Mouse (Mus musculus): Measurements from ENCODE around the gene Adrm1. TPM values are rescaled to one million over a fixed set of nuclear protein-coding genes. Genes with fewer than 3 reads are reported as not detected.
"Not testable (repeated sequence)": the region's sequence is repeated elsewhere in the genome, so short reads cannot be mapped to it uniquely, and the experiment has no call there.

The Adrm1 gene
- polyA plus RNA-seq, 1 experiment from 2014 or later, result 297 TPM

DNA sequence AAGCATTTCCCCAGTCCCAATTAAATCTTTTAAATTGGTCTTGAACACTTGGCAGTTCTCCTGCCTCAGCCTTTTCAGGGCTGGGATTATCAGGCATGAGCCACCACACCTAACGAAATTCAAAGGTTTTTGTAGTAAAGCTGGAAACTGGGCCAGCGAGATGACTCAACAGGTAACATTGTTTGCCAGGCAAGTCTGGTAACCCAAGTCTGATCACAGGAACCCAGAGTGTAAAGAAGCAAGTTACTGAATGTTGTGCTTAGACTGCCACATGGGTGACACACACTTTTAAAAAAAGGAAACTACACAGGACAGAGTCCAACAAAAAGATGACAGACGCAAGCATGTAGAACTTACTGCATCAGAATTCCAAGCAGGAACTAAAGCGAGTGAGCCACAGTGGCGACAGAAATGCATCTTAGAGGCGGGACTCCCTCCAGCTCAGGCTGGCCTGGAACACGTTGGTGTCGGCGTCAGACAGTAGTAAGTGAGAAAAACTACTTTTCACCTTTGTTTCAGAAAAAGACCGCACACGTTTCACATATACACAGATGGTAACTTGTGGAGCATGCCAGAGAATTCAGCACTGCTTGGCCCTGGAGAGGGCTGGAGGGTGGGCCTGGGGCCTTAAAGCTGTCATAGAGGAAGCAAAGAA is 1.0 kb upstream of the Adrm1 start:
- Histone ChIP-seq H3K27ac (peak overlapping the region; percentile 97), H3K4me1 (replicated peaks) (peaks cover 33% of the 10 kb centered on the region), H3K4me3 (no peak overlapping the region), H3K27me3 (ENCODE audit: insufficient read depth, poor library complexity, severe bottlenecking) (no peaks in the 10 kb centered on the region), H3K9me3 (no peaks in the 10 kb centered on the region), H3K36me3 (peaks cover 28% of the 10 kb centered on the region)
- DNase-seq (ENCODE audit: low spot score), result no peak
- WGBS, result 89% methylated on average over 11 of the region's 11 CpGs

GRCm38 (mm10) chr2:180171522-180172070 is 311 bp downstream of the Adrm1 start:
- under 1% methylated on average over 80 of the region's 80 CpGs for WGBS
- peaks cover 41% of the 10 kb centered on the region for H3K36me3 ChIP-seq
- peaks cover 33% of the 10 kb centered on the region for H3K4me1 ChIP-seq (replicated peaks)
- H3K9me3 ChIP-seq, result no peaks in the 10 kb centered on the region
- peak overlapping the region; percentile 97 for H3K27ac ChIP-seq
- H3K27me3 ChIP-seq (ENCODE audit: insufficient read depth, poor library complexity, severe bottlenecking), result no peaks in the 10 kb centered on the region
- DNase-seq (ENCODE audit: low spot score), result no peak
- peak overlapping the region; percentile 95 for H3K4me3 ChIP-seq

GRCm38 (mm10) chr2:180172152-180172551 is 867 bp downstream of the Adrm1 start:
- no peak for DNase-seq (ENCODE audit: low spot score)
- WGBS, result 7% methylated on average over 9 of the region's 9 CpGs
- no peaks in the 10 kb centered on the region for H3K9me3 ChIP-seq
- no peaks in the 10 kb centered on the region for H3K27me3 ChIP-seq (ENCODE audit: insufficient read depth, poor library complexity, severe bottlenecking)
- peak overlapping the region; percentile 97 for H3K27ac ChIP-seq
- peaks cover 33% of the 10 kb centered on the region for H3K4me1 ChIP-seq (replicated peaks)
- H3K36me3 ChIP-seq, result peaks cover 46% of the 10 kb centered on the region
- peak overlapping the region; percentile 95 for H3K4me3 ChIP-seq

- Histone ChIP-seq H3K9me3 (no peaks in the 10 kb centered on the region), H3K4me3 (peak overlapping the region; percentile 95), H3K27me3 (ENCODE audit: insufficient read depth, poor library complexity, severe bottlenecking) (no peaks in the 10 kb centered on the region), H3K4me1 (replicated peaks) (peaks cover 33% of the 10 kb centered on the region), H3K36me3 (peaks cover 56% of the 10 kb centered on the region), H3K27ac (no peak overlapping the region)
- WGBS, result 81% methylated on average over 4 of the region's 4 CpGs
- no peak for DNase-seq (ENCODE audit: low spot score)
Measured at GRCm38 (mm10) chr2:180173163-180173562, 1.9 kb downstream of the Adrm1 start.

DNA sequence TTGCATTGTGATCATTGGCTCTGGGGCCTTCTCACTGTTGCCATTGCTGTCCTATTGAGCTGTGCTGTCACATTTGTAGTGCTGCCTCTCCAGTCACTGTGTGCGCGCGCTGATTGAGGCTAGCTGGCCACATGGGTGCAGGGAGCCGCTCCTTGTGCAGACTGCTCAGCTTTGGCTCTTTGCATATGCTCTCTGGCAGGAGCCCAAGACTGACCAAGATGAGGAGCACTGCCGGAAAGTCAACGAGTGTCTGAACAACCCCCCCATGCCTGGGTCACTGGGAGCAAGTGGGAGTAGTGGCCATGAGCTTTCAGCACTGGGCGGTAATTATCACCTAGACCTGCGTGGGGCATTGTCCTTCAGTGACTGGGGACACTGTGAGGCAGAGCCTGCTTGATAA is 2.4 kb downstream of the Adrm1 start:
- peaks cover 62% of the 10 kb centered on the region for H3K36me3 ChIP-seq
- DNase-seq (ENCODE audit: low spot score); H3K27ac ChIP-seq; H3K9me3 ChIP-seq; H3K27me3 ChIP-seq (ENCODE audit: insufficient read depth, poor library complexity, severe bottlenecking): not testable (repeated sequence)
- WGBS, result 95% methylated on average over 8 of the region's 8 CpGs
- peaks cover 33% of the 10 kb centered on the region for H3K4me1 ChIP-seq (replicated peaks)
- H3K4me3 ChIP-seq, result peak overlapping the region; percentile 95

DNA sequence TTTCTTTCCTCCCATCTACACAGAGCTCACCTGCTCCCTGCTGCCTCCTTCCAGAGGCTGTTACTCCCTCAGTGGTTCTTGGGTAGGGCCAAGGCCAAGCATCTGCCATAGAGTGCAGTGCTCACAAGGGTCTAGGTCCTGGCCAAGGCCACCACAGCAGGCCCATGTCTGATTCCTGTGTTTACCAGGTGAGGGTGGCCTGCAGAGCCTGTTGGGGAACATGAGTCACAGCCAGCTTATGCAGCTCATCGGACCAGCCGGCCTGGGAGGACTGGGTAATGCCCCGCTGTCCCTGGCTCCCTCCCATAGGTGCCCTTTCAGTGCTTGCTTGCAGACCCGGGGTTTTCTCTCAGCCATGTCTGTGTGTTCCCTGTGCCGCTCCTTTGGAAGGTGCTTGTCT is 2.8 kb downstream of the Adrm1 start:
- H3K27me3 ChIP-seq (ENCODE audit: insufficient read depth, poor library complexity, severe bottlenecking), result no peaks in the 10 kb centered on the region
- DNase-seq (ENCODE audit: low spot score), result no peak
- WGBS, result 96% methylated on average over 5 of the region's 5 CpGs
- no peaks in the 10 kb centered on the region for H3K9me3 ChIP-seq
- H3K27ac ChIP-seq, result no peak overlapping the region
- H3K36me3 ChIP-seq, result peaks cover 66% of the 10 kb centered on the region
- H3K4me3 ChIP-seq, result no peak overlapping the region
- H3K4me1 ChIP-seq (replicated peaks), result peaks cover 33% of the 10 kb centered on the region

DNA sequence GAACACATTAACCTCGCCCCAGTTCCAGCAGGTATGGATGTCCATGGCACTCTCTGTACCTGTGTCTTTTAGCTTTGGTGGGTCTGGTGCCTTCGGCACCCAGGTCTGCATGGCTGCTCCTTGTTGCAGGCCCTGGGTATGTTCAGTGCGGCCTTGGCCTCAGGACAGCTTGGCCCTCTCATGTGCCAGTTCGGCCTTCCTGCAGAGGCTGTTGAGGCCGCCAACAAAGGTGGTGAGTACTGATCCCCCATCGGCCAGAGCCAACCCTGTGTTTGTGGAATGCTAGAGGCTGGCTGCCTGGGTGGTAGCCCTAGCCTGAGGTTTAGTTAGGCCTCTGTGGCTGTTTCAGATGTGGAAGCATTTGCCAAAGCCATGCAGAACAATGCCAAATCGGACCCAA is 4.4 kb downstream of the Adrm1 start:
- peaks cover 82% of the 10 kb centered on the region for H3K36me3 ChIP-seq
- no peak for DNase-seq (ENCODE audit: low spot score)

DNA sequence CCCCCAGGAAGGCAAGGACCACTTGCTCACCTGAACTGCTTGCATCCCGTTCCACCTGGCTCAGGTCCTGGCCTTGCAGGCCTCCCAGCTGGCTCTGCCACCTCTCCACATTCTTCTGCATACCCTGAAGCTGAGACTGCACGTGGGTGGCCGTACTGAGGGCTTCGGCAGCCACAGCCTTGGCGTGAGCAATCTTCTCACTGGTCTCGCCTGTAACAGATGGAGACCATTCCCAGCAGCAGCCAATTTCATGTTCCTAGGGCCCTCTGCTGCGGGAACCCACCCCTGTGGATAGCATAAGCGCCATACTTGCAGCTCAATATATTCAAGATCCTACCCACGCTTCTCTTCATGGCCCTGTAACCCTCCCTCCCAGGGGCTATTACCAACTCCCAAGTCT is 10.3 kb downstream of the Adrm1 start:
- H3K27me3 ChIP-seq (ENCODE audit: insufficient read depth, poor library complexity, severe bottlenecking), result no peaks in the 10 kb centered on the region
- H3K9me3 ChIP-seq, result no peaks in the 10 kb centered on the region
- H3K4me1 ChIP-seq (replicated peaks), result no peaks in the 10 kb centered on the region
- DNase-seq (ENCODE audit: low spot score), result no peak
- H3K27ac ChIP-seq, result no peak overlapping the region
- 88% methylated on average over 9 of the region's 9 CpGs for WGBS
- H3K36me3 ChIP-seq, result peaks cover 79% of the 10 kb centered on the region
- no peak overlapping the region for H3K4me3 ChIP-seq

More for the DNA sequence above, 4.4 kb downstream of the Adrm1 start:
- 95% methylated on average over 7 of the region's 7 CpGs for WGBS
- no peak overlapping the region for H3K4me3 ChIP-seq
- no peaks in the 10 kb centered on the region for H3K9me3 ChIP-seq
- no peak overlapping the region for H3K27ac ChIP-seq
- no peaks in the 10 kb centered on the region for H3K27me3 ChIP-seq (ENCODE audit: insufficient read depth, poor library complexity, severe bottlenecking)
- H3K4me1 ChIP-seq (replicated peaks), result peaks cover 30% of the 10 kb centered on the region

DNA sequence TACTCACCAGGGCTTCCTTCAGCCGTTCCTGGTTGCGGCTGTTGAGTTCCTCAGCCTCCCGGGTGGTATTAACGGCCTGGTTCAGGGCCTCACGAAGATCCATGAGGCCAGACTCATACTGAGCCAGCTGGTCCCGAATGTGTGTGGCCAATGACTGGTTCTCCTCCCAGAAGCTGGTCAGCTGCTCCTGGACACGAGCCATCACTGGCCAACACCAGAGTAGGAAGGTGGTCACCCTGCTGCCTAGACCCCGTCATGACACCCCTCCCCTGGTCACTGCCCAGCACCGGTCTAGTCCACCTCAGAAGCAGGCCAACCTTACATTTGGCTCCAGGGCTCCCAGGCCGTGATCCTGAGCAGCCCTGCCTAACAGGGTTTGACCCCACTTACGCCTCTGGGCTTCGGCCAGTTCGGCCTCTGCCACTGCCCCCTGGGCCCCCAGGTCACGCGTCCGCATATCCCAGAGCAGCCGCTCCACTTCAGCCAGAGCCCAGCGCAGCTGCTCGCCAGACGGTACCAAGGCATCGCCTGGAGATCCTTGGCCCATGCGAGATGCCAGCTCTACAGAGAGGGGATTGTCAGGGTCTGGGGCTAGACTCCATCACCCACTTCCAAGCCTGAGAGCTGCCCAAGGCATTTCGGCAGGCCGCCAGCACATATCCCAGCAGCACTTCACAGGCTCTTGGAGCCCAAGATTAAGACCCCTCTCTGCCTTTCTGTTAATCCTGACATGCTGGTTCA is 12.9 kb downstream of the Adrm1 start:
- no peak for DNase-seq (ENCODE audit: low spot score)
- Histone ChIP-seq H3K36me3 (peaks cover 68% of the 10 kb centered on the region), H3K9me3 (no peaks in the 10 kb centered on the region), H3K4me1 (replicated peaks) (no peaks in the 10 kb centered on the region), H3K4me3 (no peak overlapping the region), H3K27me3 (ENCODE audit: insufficient read depth, poor library complexity, severe bottlenecking) (no peaks in the 10 kb centered on the region), H3K27ac (peak overlapping the region; percentile 42; the same call in 1 of the 2 replicates)
- 91% methylated on average over 24 of the region's 24 CpGs for WGBS

DNA sequence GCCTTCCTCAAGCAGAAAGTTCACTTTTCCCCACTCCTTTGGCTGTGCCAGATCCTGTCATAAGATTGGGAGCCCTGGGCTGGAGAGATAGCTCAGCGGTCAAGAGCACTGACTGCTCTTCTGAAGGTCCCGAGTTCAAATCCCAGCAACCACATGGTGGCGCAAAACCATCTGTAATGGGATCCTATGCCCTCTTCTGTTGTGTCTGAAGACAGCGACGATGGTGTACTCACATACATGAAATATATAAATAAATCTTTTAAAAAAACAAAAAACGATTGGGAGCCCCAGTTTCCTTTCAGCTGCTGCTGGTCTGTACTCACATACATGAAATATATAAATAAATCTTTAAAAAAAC is 13.4 kb downstream of the Adrm1 start:
- no peak overlapping the region for H3K4me3 ChIP-seq
- H3K27me3 ChIP-seq (ENCODE audit: insufficient read depth, poor library complexity, severe bottlenecking), result no peaks in the 10 kb centered on the region
- H3K36me3 ChIP-seq, result peaks cover 62% of the 10 kb centered on the region
- DNase-seq (ENCODE audit: low spot score), result no peak
- 86% methylated on average over 6 of the region's 6 CpGs for WGBS
- no peak overlapping the region for H3K27ac ChIP-seq
- no peaks in the 10 kb centered on the region for H3K9me3 ChIP-seq
- H3K4me1 ChIP-seq (replicated peaks), result no peaks in the 10 kb centered on the region

DNA sequence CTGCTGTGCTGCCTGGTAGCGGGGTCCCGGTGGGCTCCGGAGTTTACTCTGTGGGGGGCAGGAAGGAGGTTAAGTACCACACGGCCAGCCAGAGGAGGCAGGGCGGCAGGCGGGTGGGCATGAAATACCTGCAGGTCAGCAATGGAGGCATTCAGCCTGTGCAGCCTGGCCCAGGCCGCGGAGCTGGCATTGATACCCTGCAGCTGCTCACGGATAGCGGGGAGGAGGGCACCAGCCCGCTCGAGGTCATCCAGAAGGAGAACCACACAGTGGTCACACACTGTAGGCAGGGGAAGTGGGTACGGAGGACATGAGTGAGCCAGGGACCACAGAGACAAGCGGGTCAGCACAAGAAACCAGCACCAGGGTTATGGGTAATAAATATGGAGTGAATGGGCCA is 14.4 kb downstream of the Adrm1 start:
- H3K4me3 ChIP-seq, result no peak overlapping the region
- peaks cover 53% of the 10 kb centered on the region for H3K36me3 ChIP-seq

GRCm38 (mm10) chr2:180187362-180187761 is 16.1 kb downstream of the Adrm1 start:
- WGBS, result 88% methylated on average over 11 of the region's 11 CpGs
- no peak for DNase-seq (ENCODE audit: low spot score)
- 0 out of 2 replicates have a peak overlapping the region, but pooled peaks have one; percentile 1 for H3K27ac ChIP-seq
- no peaks in the 10 kb centered on the region for H3K9me3 ChIP-seq
- H3K27me3 ChIP-seq (ENCODE audit: insufficient read depth, poor library complexity, severe bottlenecking), result no peaks in the 10 kb centered on the region
- H3K4me3 ChIP-seq, result no peak overlapping the region
- peaks cover 53% of the 10 kb centered on the region for H3K36me3 ChIP-seq
- H3K4me1 ChIP-seq (replicated peaks), result no peaks in the 10 kb centered on the region

More for the DNA sequence above, 14.4 kb downstream of the Adrm1 start:
- DNase-seq (ENCODE audit: low spot score), result no peak
- no peaks in the 10 kb centered on the region for H3K4me1 ChIP-seq (replicated peaks)
- H3K9me3 ChIP-seq, result no peaks in the 10 kb centered on the region
- WGBS, result 92% methylated on average over 14 of the region's 14 CpGs
- H3K27me3 ChIP-seq (ENCODE audit: insufficient read depth, poor library complexity, severe bottlenecking), result no peaks in the 10 kb centered on the region
- no peak overlapping the region; the same call in 1 of the 2 replicates for H3K27ac ChIP-seq

GRCm38 (mm10) chr2:180196610-180197322 is 25.5 kb downstream of the Adrm1 start:
- no peak overlapping the region for H3K27ac ChIP-seq
- no peaks in the 10 kb centered on the region for H3K9me3 ChIP-seq
- H3K4me3 ChIP-seq, result no peak overlapping the region
- no peak for DNase-seq (ENCODE audit: low spot score)
- H3K4me1 ChIP-seq (replicated peaks), result peaks cover 31% of the 10 kb centered on the region
- no peaks in the 10 kb centered on the region for H3K27me3 ChIP-seq (ENCODE audit: insufficient read depth, poor library complexity, severe bottlenecking)
- 83% methylated on average over 12 of the region's 12 CpGs for WGBS
- H3K36me3 ChIP-seq, result peaks cover 58% of the 10 kb centered on the region
